Mouse (Mus musculus) gonadal fat pad, adult 2 months (tissue): ENCODE measurements around the gene Ppil1. TPM values are rescaled to one million over a fixed set of nuclear protein-coding genes. Genes with fewer than 3 reads are reported as not detected.

Experiments
- DNase-seq: peaks from one replicate; pipeline ENCODE4 v3.0.0-alpha.2; 2012; ENCODE audit warnings: low read depth
- polyA plus RNA-seq: library from polyadenylated mRNA; depleted of rRNA; stranded (reverse); fragments of >200 nt; gene quantifications from 2 replicates; pipeline ENCODE4 v1.2.3, GENCODE M21; 2012; rRNA removed

The Ppil1 gene
- 33.3 and 35.3 TPM in 2 replicates for polyA plus RNA-seq

DNA sequence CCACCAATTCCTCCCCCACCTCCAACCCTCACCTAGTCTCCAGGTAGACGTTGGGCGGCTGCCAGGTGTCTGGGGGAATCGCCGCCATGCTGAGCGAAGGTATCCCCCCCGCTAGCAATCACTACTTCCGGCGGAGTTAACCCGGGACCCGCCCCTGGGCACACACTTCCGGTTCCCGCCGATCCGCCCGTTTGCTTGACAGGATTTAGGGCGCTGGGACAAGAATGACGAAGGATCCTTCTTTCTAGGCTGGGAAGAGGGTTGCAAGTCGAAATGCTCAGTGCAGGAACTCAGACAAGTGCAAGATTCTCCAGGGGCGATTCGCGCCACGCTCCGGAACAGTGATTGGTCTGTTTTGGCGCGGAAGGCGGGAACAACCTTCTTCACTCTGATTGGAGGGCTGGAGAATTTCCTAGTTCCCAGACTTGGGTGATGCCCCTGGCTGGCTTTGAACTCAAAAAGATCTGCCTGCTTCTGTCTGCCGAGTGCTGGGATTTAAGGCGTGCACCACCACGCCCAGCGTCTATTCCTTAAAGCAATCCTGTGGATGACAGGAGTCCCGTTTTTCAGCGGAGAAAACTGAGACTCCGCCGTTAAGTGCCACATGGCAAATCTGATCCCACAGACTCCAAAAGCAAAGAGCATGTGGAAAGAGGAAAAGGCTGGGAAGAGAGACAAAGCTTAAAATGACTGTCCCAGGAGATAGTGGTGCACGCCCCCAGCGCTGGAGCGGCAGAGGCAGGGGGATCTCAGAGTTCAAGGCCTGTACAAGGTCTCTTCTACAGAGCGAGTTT lies at the start of gene Ppil1:
TSS of gene Ppil1 (minus strand) at position 347 of the 794 bp plus-strand sequence.
- DNase-seq, result no peak

DNA sequence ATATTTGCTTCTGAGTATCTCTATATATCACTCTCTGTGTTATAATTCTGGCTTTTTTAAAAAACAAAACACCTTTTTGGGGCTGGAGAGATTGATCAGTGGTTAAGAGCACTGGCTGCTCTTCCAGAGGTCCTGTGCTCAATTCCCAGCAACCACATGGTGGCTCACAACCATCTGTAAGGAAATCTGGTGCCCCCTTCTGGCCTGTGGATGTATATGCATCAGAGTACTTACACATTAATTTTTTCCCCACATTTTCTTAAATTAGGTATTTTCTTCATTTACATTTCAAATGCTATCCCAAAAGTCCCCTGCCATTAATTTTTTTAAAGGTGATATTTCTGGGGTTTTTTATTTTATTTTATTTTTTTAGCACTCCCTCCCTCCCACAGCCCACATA lies 49.3 kb upstream of the Ppil1 start:
- DNase-seq, result no peak

DNA sequence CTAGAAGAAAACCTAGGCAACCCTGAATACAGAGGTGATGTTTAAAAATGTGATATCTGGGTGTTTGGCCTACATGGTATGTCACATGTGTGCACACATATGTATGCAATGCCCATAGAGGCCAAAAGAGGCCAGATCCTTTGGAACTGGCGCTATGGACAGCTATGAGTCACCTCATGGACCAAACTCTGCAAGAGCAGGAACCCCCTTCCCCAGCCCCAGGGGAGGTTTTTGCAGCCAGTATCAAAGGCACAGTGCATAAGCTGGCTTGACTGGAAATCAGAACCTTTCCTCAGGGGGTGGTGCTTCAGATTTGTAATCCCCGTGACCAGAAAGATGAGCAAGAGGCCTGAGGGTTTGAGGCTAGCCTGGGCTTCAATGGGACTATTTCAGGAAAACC lies 48.1 kb upstream of the Ppil1 start:
- no peak for DNase-seq

DNA sequence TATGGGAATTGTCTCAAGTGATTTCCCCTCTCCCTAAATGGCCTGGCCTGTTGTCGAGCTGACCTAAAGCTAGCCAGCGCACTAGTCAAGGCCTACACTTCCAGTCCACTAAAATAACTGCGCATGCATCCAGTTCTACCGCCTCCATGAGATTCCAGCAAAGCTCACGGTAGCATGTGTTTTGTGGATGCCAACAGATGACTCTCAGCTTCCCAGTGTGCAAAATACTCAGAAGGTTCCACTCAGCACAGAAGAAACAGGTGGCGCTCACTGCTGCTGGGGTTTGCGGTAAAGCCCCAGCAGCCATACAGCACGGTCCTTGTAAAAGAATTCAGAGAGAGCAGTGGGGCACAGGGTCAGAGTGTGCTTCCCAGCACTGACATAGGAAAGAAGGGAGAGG lies 47.6 kb upstream of the Ppil1 start:
- no peak for DNase-seq

DNA sequence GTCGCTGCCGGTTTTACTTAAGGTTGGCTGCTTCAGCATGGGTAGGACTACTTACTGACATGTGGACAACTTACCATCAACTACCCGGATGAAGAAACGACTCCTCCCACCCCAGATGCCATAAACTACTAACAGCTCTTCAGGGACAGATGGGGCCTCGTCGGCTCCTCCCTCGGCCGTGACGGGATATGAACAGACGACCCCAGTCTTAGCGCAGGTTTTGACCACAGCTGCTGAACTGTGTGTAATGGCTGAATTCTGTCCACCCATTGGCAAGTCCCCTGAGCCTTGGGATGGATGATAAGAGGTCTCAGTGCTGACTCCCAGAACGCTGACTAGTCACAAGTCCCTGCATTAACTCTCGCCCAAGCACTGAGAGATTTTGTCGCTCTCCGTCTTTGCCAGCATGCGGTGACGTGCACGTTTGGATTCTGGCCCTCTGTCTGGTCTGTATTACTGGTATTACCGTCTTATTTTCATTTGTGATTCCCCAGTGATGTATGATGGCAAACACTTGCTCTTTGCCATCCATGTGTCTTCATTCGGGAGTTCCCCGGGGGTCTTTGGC lies 46.2 kb upstream of the Ppil1 start:
- no peak for DNase-seq

DNA sequence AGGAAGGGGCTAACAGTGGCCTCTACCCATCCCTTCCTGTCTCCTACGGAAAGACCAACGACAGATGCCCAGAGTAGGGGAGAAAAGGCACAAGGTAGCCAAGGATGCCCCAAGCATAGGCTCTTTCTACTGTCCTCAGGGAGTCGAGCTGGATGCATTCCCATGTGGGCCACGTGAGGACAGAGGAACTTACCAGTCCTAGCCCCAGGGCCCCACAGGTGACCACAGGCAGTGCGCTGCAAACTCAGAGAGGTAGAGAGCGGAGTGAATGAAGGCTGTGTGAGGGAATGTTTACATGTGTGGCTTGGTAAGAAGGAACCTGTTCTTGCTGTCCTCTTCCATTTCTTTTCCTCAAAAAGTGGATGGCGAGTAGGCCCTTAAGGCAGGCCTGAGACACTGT lies 41.9 kb upstream of the Ppil1 start:
- DNase-seq, result no peak

DNA sequence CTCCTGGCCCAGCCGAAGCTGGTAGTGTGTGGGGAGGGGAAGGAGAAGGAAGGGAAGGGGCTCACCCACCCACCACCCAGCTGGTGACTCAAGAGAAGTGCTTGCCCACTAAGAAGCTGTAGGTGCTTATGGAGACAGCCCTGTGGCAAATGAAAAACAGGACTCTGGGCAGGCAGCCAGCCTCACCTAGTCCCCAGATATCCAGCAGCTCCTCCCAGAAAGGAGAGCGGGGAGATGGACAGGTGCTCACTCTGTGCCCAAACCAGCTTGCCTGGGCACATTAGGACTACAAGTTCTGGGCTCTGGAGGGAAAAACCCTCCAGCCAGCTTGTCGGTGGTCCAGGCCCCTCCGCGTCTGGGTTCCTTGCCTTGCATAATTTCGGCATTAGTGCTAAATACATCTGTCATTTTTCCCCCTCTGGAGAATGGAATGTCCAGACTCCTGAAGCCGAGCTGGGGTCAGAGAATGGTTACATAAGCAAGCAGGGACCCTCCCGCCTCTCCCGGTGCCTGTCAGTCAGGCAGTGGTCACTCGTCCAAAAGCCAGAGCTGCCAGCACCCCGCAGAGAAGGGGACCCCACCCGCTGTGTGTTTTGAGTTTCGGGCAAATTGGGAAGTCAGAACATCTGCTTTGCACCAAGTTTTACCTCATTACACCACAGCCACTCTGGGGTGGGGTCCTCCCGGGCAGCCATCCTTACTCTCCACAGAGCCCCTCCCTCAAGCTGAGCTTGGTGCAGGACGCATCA lies 41.2 kb upstream of the Ppil1 start:
- DNase-seq, result no peak

DNA sequence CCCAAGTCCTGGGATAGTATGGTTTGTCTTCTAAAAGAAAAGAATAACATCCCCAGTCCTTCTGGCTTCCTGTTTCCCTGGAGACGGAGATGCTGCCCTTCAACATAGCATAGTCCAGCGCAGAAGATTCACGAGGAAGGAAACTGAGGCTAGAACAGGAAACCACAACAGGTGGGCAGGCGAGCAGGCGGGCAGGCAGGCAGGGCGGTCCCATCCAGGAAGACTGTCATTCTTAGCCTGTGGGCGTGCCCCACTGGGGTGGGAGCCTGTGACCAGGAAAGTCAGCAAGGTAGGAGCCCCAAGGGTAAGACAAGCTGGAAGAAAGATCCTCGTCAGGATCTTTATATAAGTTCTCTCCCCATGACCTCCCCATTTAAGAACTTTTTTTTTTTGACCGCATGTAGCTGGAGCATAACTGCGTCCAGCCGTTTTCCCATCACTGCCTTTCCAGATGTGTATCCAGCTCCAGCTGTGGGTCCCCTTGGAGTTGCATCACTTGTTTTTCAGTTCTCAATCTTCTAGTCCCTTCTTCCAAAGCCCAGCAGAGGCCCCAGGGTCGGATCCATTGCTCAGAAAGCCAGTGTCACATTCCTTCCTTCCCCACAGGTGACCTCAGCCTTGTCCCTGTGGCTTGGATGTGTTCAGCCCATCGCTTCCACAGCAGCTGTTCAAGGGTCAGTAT lies 40.5 kb upstream of the Ppil1 start:
- no peak for DNase-seq

DNA sequence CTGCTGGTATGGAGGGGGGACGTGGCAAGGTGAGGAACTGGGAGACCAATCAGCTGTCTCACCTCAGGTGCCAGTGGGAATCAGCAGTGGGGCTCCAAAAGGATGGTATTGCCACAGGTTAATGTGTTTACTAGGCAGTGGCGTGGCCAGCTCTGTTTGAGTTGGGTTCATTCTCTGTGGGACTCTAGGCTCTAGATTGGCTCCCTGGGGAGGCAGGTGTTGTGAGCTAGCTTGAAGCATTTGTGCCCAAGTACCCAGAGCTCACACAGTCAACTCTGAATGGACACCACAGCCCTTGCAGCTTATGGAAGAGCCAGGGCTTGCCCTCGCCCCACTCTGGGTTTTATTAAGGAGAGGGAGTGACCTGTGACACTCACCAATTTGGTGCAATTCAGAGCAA lies 39.9 kb upstream of the Ppil1 start:
- DNase-seq, result no peak

DNA sequence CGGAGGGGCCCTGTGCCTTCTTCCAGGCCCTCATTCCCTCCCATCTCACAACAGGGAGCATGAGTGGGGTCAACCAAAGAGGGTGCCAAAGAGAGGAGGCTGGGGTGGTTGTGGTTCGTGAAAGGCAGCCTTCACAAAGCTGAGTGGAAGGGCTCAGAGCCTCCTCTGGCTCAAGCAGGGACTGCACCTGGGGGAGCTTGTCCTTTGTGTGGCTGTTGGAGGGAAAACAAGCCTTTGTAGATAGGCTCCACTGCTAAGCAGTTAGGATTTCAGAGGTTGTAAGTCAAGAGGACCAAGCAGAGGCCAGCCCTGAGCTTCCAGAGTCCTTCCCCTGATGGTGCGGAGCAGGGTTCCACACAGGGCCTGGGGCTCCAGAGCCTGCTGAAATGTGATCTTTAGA lies 39.1 kb upstream of the Ppil1 start:
- no peak for DNase-seq

DNA sequence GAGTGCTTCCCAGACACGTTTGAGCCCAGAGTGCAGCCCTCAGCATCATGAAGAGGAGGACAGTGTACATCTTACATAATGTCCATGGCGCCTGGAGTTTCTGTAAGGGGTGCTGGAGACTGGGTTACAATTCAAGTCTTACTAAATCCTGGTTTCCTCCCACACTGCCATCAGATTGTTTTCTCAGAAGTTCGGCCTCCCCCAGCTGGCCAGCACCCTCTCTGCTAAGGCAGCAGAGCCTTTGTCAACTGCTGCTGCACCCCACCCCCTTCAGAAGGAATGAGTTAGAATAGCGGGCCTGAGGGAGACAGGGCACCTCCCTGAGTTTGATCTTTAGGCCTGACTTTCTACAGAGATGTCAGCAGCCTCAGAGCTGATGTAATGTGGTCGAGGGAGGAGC lies 38.2 kb upstream of the Ppil1 start:
- no peak for DNase-seq

DNA sequence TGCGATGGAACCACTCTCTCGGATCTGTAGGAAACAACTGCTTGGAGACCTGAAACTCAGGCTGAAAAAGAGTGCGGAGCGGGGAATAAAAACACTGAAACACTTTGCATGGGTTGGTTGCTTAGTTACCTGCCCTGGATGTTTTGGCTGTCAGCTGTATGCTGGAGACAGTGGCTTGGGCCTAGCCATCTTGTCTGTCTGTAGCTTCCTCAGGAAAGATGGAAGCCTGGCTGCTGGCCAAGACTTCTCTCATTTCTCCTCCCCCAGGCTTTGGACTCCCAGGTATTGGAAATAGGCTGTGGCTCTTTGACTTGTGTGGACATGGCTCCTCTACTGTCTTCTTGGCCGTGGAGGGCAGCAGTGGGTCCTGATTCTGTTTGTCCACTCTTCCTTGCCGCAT lies 37.4 kb upstream of the Ppil1 start:
- no peak for DNase-seq

DNA sequence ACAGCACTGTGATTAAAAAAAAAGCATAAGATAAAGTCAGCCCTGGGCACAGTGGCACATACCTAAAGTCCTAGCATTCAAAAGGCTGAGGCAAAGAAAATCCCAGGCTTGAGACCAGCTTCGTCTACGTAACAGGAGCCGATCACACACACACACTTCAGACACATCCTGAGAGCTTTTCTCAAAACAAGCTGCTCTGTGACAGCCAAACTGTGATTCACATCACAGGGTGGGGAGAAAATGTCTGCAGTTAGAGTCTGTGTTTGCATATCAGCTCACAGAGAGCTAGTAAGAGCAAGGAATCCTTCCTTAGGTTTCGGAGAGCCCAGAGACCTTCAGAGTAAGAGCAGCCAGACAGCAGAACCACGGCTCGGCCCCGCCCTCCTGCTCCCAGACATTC lies 36.9 kb upstream of the Ppil1 start:
- no peak for DNase-seq

DNA sequence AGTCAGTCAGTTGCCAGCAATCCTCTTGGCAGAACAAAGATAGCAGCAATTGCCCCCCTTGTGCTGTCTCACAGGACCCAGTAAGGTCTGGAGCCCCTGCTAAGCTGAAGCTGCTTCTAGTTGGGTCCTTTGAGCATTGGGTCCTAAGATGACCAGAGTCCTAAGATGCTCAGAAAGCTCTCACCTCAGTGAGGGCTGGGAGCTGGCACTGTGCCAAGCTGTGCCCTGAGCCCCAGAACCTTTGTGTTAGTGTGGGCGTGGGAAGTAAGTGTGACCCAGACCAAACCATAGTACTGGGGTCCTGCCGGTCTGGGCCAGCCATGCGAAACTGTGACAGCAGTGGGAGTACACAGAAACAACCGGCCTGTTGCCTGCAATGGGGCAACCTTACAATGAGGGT lies 35.3 kb upstream of the Ppil1 start:
- DNase-seq, result no peak

DNA sequence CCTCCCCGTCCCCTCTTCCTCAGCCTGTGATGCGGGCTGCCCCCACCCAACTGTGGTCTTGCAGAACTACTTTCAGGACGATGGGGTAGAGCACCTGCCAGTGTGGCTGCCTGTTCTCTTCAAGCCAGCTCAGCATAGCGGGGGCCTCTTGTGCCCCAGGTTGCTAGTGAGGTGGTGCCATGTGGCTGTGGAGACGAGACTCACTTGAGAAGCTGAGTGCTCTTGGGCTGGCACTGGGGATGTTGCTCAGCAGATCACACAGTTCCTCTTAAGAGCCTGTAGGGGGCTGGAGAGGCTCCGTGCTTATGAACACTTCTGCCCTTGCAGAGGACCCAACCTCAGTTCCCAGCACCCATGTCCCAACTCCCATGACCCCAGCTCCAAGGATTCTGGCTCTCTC lies 33.8 kb upstream of the Ppil1 start:
- DNase-seq, result no peak

DNA sequence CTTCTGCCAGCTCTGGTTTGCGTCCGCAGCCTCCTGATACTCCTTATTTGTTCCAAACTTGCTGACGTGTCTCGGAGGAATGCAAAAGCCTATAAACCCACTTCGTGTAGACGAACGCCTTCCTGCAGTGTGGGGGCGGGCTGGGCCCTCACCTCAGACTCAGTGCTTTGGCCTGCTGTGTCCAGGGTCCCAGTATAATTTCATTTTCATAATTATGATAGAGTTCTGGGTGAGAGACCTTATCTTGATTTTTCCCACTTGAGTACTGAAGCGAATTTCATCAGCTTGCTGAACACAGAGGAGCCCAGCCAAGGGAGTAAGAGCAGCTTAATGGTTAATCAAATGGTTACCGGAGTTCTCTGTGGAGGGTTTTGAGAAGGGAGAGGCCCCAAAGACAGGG lies 33.3 kb upstream of the Ppil1 start:
- DNase-seq, result no peak

DNA sequence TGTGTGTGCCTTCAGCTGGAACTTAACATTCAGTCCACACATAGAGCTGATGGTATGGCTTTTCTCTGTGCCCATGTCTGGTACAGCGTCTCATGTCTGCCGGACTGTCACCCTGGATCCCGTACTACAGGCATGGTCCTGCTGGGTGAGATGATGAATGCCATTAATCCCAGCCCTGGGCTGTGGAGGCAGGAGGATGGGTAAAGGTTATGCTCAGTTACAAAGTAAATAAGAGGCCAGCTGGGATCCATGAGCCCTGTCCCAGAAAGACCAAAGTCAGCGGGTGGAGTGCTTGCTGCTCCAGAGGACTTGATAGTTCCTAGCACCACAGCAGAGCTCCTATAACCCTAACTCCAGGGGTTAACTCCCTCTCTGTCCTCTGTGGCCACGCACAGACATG lies 31.8 kb upstream of the Ppil1 start:
- DNase-seq, result no peak

DNA sequence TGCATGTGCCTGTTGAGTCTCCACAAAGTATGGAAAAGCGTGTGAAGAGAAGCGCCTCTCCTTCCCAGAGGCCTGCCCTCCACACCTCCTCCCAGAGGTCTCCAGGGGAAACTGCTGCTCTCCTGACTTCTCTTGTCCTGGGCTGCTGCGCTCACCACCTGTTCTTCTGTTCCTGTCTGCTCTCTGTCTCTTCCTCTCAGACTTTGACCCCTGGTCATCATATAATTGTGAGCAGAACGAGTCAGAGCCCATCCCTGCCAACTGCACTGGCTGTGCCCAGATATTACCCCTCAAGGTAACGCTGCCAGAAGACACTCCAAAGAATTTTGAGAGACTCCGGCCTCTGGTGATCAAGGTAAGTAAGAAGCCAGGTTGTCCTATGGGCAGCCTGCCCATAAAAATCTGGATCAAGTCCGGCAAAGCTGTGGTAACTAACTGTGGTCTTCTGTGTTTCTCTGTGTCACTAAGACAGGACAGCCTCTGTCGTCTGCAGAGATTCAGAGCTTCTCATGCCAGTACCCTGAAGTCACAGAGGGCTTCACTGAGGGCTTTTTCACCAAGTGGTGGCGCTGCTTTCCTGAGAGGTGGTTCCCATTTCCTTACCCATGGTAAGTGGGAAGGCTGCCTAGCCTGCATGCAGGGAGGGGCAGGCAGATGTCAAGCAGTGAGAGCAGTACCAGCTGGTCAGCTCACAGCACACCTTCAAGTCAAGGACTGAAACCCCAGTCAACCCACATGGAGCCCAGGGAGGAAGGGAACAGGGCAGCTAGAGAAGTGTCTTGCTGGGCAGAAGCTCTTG lies 30.0 kb upstream of the Ppil1 start:
- DNase-seq, result no peak

DNA sequence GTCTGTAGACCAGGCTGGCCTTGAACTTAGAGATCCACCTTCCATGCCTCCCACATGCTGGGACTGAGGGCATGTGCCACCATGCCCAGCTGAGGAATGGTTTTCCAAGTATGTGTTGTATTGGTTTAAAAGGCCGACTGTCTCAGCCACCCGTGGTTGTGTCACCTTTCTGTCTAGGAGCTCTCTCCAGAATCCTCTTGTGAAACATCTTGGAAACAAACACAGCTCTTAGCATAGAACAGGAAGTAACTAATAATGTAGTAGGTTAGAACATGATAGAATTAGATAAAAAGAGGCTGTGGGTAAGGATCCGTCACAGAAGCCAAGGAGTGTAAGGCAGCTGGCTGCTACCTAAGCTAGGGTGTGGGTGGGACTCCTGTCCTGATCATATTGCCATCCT lies 29.0 kb upstream of the Ppil1 start:
- peak; percentile 89 for DNase-seq

DNA sequence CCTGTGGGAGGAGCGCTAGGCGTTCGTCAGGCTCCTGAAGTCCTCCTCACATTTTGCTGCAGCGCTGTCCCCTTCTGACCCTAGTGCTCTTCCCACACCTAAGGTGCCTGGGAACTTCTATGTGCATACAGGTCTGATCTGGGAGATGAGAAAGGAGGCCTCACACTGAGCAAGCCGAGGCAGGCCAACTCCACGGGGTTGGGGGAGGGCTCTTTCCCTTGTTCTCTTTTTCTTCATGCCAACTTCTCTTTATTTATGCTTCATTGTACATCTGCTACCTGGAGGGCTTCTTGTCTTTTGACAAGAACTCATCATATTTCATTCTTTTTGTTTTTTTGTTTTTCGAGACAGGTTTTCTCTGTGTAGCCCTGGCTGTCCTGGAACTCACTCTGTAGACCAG lies 27.8 kb upstream of the Ppil1 start:
- no peak for DNase-seq

DNA sequence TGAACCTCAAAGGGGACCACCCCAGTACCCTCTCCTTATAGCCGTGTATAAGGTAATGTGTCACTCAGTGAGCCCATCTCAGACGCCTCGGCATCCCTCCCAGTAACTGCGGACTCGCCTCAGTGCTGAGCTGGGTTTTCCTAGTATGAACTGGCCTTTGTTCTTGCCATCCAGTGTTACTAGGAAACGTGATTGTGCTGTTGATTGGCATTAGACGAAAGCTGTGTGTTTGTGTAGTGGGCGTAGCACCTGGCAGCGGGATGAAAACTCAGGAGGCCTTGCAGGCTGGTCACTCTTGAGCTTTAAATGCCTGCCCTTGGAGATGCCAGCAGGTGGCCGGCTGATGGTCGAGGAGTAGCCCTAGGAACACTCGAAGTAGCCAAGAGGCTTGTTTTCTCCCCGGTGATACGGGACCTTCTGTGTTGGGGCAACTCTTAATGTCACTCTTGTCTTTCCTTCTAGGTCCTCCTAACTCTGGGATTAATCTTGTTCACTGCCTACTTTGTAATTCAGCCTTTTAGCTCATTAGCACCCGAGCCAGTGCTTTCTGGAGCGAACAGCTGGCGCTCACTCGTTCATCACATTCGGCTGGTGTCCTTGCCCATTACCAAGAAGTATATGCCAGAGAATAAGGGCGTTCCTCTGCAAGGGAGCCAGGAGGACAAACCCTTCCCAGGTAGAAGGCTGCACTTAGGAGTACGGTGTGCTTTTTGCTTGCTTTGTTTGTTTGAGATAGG lies 18.4 kb upstream of the Ppil1 start:
- DNase-seq, result no peak
